Mouse (Mus musculus) kidney, embryonic 16.5 days (tissue): ENCODE results near the gene 4632433K11Rik. TPM values are rescaled to one million over a fixed set of nuclear protein-coding genes. Genes with fewer than 3 reads are reported as not detected.
"Not testable (repeated sequence)": the region's sequence is repeated elsewhere in the genome, so short reads cannot be mapped to it uniquely, and the experiment has no call there.

Experiments
- ATAC-seq: fragments of 200-750 bp; cut with Nextera tagmentation; 2 replicates; pipeline ENCODE4 v1.8.0; 2017; ENCODE audit warnings: moderate TSS enrichment; ENCODE audit not compliant: low FRiP score, low TSS enrichment
- H3K27ac ChIP-seq: fragments of 300-500 bp; sonication (generic); 2 replicates; pipeline ENCODE4 v1.5.1; 2014; ENCODE audit warnings: low read length
- H3K27me3 ChIP-seq: fragments of 300-500 bp; sonication (generic); 2 replicates; pipeline ENCODE4 v1.6.1; 2014; ENCODE audit warnings: low read length, control low read depth, mixed read lengths; ENCODE audit not compliant: insufficient read depth
- H3K36me3 ChIP-seq: fragments of 300-500 bp; sonication (generic); 2 replicates; pipeline ENCODE4 v1.6.1; 2014; ENCODE audit warnings: low read length, control low read depth, mixed read lengths; ENCODE audit not compliant: insufficient read depth
- H3K4me1 ChIP-seq: fragments of 300-500 bp; sonication (generic); 2 replicates; pipeline ENCODE4 v1.6.1; 2014; ENCODE audit warnings: low read length, control low read depth, mixed read lengths; ENCODE audit not compliant: insufficient read depth
- H3K4me2 ChIP-seq: fragments of 300-500 bp; sonication (generic); replicated peaks from 2 replicates; pipeline ENCODE4 v1.6.1; 2014; ENCODE audit warnings: low read depth, low read length
- H3K4me3 ChIP-seq: fragments of 300-500 bp; sonication (generic); 2 replicates; pipeline ENCODE4 v1.5.1; 2014; ENCODE audit warnings: mild to moderate bottlenecking, low read length
- H3K9ac ChIP-seq: fragments of 300-500 bp; sonication (generic); replicated peaks from 2 replicates; pipeline ENCODE4 v1.6.1; 2014; ENCODE audit warnings: low read length
- H3K9me3 ChIP-seq: fragments of 300-500 bp; sonication (generic); 2 replicates; pipeline ENCODE4 v1.6.1; 2016; ENCODE audit warnings: low read length, control low read depth
- WGBS: fragments of 180-500 bp; shearing (Covaris S2); extraction: QIAGEN DNeasy Blood & Tissue Kit; methylation state at CpG from one replicate; pipeline ENCODE4 v1.1.7; 2014; 5-methylcytosine and 5-hydroxymethylcytosine counted together
- polyA plus RNA-seq: library from polyadenylated mRNA; unstranded; fragments of >200 nt; fragmentation: Nextera tagmentation; extraction: Ambion mirVana; gene quantifications from 2 replicates; pipeline ENCODE4 v1.2.1, GENCODE M21; 2015

The 4632433K11Rik gene
- polyA plus RNA-seq, 1 experiment from 2014 or later: 1.3 TPM

DNA sequence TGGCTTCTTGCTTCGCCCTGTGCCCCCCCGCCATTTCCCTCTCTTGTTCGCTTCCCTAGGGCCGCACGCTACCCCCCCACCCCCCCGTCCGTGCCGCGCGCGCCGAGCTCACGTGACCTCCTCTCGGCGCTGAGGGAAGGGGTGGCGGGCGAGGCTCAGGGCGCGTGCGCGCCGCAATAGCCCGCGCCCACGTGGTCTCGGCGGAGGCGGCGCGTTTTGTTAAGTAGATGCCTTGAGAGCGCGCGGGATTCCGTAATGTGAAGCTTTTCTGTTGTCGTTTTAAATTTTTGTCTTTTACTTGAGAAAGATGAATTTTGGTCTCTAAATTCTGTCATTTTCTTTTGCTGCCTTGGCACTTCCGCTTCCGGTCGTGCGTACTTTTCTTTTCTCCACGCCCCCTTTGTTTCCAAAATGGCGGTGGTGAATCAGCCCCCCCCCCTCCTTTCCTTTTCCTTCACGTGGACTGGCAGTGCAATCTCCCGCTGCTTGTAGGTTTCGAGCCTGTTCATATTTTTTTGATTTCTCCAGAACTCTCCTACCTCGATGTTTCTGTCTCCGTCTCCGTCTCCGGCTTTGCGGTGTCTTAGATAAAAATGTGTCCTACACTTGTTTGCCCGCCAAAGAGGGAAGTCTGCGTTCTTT is 28.6 kb downstream of the 4632433K11Rik start:
- ATAC-seq: peak; percentile 32; the same call in 1 of the 2 replicates
- H3K4me1 ChIP-seq: peaks cover 35% of the 10 kb centered on the region

DNA sequence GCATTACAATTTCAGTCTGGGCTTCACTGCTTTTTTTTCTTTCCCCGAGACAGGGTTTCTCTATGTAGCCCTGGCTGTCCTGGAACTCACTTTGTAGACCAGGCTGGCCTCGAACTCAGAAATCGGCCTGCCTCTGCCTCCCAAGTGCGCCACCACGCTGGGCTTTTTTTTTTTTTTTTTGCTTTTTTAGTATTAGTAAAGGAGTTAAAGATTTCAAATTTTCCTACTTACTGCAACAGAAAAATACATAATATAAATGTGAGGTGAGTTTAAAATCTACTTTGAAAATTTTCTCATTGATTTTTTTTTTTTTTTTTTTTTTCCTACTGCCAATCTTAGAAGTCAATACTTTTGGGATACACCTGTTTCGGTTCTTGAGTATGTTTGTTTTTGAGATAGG is 31.0 kb downstream of the 4632433K11Rik start:
- Histone ChIP-seq H3K9ac (no peak overlapping the region), H3K4me2 (no peak overlapping the region), H3K36me3 (peaks cover 34% of the 10 kb centered on the region), H3K4me1 (peaks cover 27% of the 10 kb centered on the region), H3K4me3 (no peak overlapping the region), H3K27me3 (no peaks in the 10 kb centered on the region), H3K27ac (no peak overlapping the region), H3K9me3 (no peaks in the 10 kb centered on the region)
- no peak for ATAC-seq
- 93% methylated on average over 6 of the region's 6 CpGs for WGBS

More for the DNA sequence above, 28.6 kb downstream of the 4632433K11Rik start:
- Histone ChIP-seq H3K4me2 (peak overlapping the region; percentile 96), H3K9ac (peak overlapping the region; percentile 98), H3K27me3 (peaks cover 4% of the 10 kb centered on the region; the same call in 1 of the 2 replicates), H3K36me3 (peaks cover 13% of the 10 kb centered on the region; the same call in 1 of the 2 replicates), H3K9me3 (no peaks in the 10 kb centered on the region), H3K4me3 (peak overlapping the region; percentile 79), H3K27ac (peak overlapping the region; percentile 95)
- WGBS: under 1% methylated on average over 51 of the region's 51 CpGs

DNA sequence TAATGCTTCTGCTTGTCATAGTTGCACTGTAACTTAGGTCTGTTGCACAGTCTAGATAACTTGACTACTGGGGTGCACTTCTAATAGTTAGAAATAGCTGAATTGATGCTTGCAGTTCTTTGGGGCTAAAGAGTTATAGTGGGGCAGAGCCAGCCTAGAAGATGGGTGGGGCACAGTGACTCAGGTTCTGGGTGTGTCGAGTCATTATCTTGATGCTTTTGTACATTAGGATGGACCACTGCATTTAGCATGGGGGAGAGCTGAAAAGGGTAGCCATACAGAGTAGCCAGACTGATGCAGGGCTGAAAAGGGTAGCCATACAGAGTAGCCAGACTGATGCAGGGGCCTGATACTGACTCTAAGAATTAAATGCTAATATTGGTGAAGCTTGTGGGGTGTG is 39.7 kb downstream of the 4632433K11Rik start:
- ATAC-seq: no peak
- H3K27me3 ChIP-seq: no peaks in the 10 kb centered on the region
- no peak overlapping the region for H3K4me2 ChIP-seq
- no peak overlapping the region for H3K9ac ChIP-seq
- no peak overlapping the region for H3K27ac ChIP-seq
- H3K9me3 ChIP-seq: no peaks in the 10 kb centered on the region
- WGBS: 88% methylated on average over 1 of the region's 1 CpGs
- H3K36me3 ChIP-seq: peaks cover 89% of the 10 kb centered on the region
- no peaks in the 10 kb centered on the region for H3K4me1 ChIP-seq
- H3K4me3 ChIP-seq: no peak overlapping the region

DNA sequence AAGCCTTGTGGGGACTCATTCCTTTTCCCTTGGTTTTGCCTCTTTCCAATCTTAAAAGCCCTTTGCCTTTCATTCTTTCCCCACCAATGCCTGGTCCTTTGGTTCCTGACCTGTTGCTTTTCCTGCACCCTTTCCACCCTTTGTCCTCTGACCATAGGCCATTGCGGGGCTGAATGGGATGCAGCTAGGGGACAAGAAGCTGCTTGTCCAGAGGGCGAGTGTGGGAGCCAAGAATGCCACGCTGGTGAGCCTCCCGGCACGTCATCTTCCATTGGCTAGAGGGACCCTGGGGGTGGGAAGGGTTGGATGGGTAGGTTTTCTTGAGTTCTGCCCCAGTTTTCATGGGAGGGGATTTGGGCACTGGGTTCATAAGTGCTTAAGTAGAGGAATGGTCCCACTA is 41.1 kb downstream of the 4632433K11Rik start:
- Histone ChIP-seq H3K4me1 (no peaks in the 10 kb centered on the region), H3K36me3 (peaks cover 82% of the 10 kb centered on the region), H3K4me2 (no peak overlapping the region), H3K9me3 (no peaks in the 10 kb centered on the region), H3K4me3 (no peak overlapping the region), H3K9ac (no peak overlapping the region), H3K27ac (no peak overlapping the region), H3K27me3 (no peaks in the 10 kb centered on the region)
- 88% methylated on average over 5 of the region's 5 CpGs for WGBS
- no peak for ATAC-seq

DNA sequence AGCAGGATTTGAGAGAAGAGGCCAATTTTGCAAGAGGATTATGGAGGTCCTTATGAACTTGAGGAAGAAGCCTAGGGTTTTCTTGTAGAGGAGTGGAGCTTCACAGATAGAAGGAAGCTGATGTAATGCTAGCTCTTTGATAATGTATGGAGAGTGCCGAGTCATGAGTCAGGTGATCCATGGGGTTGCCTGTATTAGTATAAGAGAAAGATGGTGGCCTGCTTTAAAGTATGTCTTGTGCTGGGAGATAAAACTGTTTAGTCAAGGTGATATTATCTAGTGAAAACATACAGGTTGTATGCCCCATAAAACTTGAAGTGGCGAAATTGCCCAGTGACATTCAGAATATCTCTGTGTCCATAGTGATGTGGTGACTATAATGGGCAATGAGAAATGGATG is 43.0 kb downstream of the 4632433K11Rik start:
- Histone ChIP-seq H3K27ac (no peak overlapping the region), H3K9me3 (no peaks in the 10 kb centered on the region), H3K9ac (no peak overlapping the region), H3K4me3 (no peak overlapping the region), H3K4me1 (peaks cover 9% of the 10 kb centered on the region), H3K36me3 (peaks cover 63% of the 10 kb centered on the region), H3K27me3 (no peaks in the 10 kb centered on the region), H3K4me2 (no peak overlapping the region)
- ATAC-seq: no peak
- WGBS: 86% methylated on average over 2 of the region's 2 CpGs

DNA sequence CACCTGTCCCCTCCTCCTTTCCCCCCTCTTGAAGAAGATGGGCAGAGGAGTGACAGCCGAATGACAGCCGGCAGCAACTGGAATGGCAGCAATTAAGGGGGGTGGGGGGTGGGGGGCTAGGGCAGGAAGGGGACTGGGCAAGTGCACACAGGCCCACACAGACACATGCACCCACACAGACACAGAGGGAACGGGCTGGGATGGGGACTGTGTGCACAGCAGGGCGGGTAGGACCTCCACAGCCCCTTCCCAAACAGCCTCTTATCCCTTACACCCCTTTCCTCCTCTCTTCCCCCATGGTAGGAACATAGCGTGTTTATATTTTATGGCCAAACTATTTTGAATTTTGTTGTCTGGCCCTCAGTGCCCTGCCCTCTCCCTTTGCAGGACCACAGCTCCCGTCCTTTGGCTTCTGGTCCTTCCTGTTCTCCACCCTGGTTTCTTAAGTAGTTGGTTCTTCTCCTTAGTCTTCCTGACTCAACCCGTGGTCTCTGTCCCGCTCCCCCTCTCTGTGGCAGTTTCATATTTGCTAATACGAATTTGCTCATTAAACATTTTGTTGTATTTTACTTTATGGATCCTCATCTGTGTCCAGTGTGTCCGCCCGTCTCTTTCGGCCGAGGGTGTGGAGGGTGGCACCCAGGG is 45.6 kb downstream of the 4632433K11Rik start:
- 37% methylated on average over 9 of the region's 13 CpGs for WGBS
- Histone ChIP-seq H3K4me2 (peak overlapping the region; percentile 87), H3K27ac (peak overlapping the region; percentile 95), H3K4me3 (peak overlapping the region; percentile 84), H3K9ac (peak overlapping the region; percentile 58), H3K36me3 (peaks cover 50% of the 10 kb centered on the region)
- not testable (repeated sequence) for H3K4me1 ChIP-seq, H3K27me3 ChIP-seq, H3K9me3 ChIP-seq
- peak; percentile 43 for ATAC-seq

DNA sequence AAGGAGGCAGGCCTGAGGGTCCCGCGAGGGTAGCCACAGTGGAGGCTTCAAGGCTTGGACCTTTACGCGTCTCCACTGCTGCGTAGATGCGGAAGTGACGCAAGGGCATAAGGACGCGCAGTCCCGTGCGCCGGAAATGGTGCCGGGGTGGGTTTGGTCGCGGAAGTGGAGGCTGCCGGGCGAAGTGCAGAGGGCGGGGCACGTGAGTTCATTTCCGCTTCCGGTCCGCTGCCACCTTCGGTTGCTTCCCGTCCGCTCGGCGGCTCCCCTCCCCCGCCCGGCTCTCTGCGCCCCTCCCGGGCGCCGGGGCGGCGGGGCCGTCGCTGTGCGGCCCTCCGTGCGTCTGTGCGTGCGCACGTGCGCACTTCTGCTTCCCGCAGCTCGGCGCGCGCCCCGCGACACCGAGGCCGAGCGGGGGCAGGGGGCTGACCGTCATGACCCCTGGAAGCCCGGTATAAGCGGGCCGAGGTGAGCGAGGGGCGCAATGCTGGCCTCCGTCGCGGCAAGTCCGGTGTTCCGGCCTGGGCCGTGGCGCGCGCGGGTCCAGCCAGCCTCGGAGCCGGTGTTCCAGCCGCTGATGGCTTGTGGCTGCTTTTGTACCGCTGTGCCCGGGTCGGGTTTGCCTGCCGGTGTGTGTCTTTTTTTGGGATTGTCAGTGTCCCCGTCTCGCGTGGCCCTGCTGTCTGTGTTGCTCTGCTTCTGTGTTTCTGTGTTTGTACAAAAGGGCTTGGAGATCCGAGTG is 46.3 kb downstream of the 4632433K11Rik start, which contains the start of gene Epn1:
Gene Epn1 (plus strand): TSS at position 226 of the 742 bp plus-strand sequence.
- H3K9me3 ChIP-seq: no peaks in the 10 kb centered on the region
- H3K4me1 ChIP-seq: peaks cover 9% of the 10 kb centered on the region
- H3K36me3 ChIP-seq: peaks cover 45% of the 10 kb centered on the region
- no peaks in the 10 kb centered on the region for H3K27me3 ChIP-seq
- peak within 1 kb of the TSS; percentile 84 for H3K4me3 ChIP-seq
- peak within 1 kb of the TSS; percentile 87 for H3K4me2 ChIP-seq
- H3K27ac ChIP-seq: peak within 1 kb of the TSS; percentile 95
- H3K9ac ChIP-seq: peak within 1 kb of the TSS; percentile 98
- peak; percentile 97 for ATAC-seq
- WGBS: 0% methylated on average over 79 of the region's 81 CpGs

DNA sequence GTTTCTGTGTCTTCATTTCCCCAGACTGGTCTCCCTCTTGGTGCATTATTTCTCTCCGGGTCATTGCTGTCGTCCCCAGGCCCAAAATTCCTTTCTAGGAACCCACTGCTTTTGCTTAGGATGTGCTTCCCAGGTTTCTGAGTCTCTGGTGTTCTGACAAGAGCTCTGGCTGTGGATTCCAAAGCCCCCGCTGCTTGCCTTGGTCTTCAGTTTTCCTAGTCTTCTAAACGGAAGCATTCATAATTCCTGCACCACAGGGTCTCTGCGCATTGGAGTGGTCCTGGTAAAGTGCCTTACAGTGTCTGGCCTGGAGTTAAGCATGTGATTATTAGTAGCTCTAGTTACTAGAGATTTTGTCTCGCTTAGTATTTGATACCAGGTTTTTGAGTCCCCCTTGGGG is 46.9 kb downstream of the 4632433K11Rik start:
- peaks cover 9% of the 10 kb centered on the region for H3K4me1 ChIP-seq
- no peaks in the 10 kb centered on the region for H3K27me3 ChIP-seq
- no peaks in the 10 kb centered on the region for H3K9me3 ChIP-seq
- H3K4me3 ChIP-seq: peak overlapping the region; percentile 84
- H3K27ac ChIP-seq: peak overlapping the region; percentile 95
- no peak for ATAC-seq
- H3K9ac ChIP-seq: peak overlapping the region; percentile 98
- 13% methylated on average over 6 of the region's 6 CpGs for WGBS
- H3K4me2 ChIP-seq: peak overlapping the region; percentile 87
- H3K36me3 ChIP-seq: peaks cover 49% of the 10 kb centered on the region

DNA sequence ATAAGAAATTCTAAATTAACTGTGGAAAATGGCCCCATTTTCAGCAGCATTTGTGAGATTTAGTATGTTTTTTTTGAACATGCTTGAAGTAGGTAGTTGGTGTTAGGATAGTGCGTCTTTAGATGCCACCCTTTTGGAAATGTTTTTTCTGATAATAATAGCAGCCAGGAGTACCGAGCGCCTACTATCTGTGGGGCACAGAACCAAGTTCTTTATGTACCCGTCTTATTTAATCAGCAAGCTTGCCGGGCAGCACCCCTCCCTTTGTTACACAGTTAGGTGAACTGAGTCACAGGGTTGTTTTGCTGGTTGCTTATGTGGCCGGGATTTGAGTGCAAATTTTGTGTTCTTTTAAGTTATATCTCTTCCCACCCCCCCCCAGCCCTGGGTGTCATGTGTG is 47.3 kb downstream of the 4632433K11Rik start:
- H3K36me3 ChIP-seq: peaks cover 50% of the 10 kb centered on the region
- 69% methylated on average over 6 of the region's 6 CpGs for WGBS
- H3K27me3 ChIP-seq: no peaks in the 10 kb centered on the region
- H3K9me3 ChIP-seq: no peaks in the 10 kb centered on the region
- ATAC-seq: no peak
- peaks cover 9% of the 10 kb centered on the region for H3K4me1 ChIP-seq
- H3K4me3 ChIP-seq: peak overlapping the region; percentile 84
- peak overlapping the region; percentile 87 for H3K4me2 ChIP-seq
- H3K27ac ChIP-seq: no peak overlapping the region
- H3K9ac ChIP-seq: peak overlapping the region; percentile 40; the same call in 1 of the 2 replicates
